Mouse (Mus musculus): ENCODE data around the gene Tango6.
"Not testable (repeated sequence)": the region's sequence is repeated elsewhere in the genome, so short reads cannot be mapped to it uniquely, and the experiment has no call there.

Gene Tango6

DNA sequence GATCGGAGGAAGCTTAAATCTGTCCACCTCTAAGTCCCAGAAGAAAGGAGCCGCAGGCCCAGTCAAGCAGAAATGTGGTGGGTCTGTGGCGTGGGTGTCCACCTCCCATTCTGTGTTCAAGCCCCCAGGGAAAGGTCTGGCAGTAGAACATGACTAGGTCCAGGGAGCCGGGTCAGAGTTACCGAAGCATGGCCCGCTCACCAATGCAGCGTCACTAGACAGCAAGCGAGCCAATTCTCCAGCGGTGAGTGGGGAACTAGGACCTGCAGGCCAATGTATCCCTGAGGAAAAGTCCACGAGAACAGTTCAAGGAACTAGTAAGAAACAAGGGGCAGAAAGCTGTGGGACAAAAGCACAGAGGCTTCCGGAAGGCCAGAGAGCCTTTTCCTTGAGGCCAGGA lies 201.2 kb downstream of the Tango6 start:
- DNase-seq: not testable (repeated sequence)

DNA sequence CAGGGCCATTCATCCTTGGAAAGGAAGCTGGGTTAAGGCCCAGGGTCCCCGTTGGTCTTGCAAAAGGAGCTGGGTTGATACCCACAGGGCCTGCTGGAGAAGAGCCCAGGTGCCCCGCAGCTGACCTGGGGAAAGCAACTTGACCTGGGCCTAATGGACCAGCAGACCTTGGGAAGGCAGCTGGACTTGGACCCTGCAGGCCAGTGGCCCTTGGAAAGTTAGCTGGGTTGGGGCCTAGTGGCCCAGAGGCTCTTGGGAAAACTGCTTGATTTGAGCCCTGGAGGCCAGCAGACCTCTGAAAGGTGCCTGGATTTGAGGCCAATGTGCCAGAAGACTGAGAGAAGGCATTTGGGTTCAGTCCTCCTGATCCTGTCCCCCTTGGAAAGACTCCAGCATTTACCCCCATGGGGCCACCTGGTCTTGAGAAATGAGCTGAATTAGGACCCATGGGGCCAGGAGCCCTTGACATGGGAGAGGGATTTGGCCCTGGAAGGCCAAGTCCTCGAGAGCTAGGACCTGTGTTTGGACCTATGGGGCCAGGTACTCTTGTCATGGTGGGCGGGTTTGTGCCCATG lies 202.0 kb downstream of the Tango6 start:
- not testable (repeated sequence) for DNase-seq

DNA sequence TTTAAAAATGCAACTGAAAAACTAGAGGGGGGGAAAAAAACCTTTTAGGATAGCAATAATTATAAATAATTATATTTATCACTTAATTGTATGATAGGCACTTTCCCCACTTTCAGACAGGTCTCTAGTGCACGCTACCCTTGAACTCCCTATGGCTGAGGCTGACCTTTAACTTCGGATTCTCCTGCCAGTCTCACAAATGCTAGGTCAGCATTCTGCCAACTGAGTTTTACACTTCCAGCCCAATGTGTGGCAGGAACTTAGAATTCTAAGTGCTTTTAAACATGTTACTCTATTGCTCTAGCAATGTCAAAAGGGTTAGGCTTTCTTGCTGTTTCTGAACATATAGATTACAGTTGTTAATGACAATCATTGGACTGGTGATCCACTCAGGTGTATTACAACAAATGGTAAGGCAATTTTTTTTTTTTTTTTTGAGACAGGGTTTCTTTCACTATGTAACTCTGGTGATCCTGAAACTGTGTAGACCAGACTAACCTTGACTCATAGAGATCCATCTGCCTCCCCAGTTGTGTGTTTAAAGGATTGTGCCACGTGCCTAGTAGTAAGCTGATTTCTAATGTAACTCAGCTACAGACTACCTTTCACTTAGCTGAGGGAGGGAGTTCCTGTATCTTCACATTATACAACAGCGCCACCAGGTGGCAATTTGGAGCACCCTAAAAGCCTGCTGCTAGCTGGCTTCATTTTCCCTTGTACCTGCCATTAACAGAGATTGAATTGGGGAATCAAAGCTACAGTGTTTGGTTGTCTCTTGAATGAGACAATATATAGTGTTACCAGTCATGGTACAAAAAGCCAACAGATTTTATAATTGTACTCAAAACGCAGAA lies 204.7 kb downstream of the Tango6 start:
- peak; percentile 65 for DNase-seq

DNA sequence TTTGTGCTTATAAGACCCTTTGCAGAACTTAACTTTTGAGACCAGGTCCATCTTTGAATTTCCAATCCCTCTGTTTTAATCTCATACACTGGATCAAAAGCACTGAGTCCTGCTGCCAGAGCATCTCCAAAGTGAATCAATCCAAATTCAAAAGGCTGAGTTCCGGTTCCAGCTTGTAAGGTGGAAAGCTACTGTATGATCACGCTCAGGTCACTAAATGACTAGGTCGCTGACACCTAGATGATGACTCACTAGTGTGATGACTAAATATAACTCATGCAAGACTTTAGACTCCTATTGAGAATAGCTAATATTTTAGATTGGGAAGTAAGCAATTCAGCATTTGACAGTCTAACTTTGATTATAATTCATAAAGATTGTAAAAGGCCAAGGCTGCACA lies 205.9 kb downstream of the Tango6 start:
- no peak for DNase-seq

DNA sequence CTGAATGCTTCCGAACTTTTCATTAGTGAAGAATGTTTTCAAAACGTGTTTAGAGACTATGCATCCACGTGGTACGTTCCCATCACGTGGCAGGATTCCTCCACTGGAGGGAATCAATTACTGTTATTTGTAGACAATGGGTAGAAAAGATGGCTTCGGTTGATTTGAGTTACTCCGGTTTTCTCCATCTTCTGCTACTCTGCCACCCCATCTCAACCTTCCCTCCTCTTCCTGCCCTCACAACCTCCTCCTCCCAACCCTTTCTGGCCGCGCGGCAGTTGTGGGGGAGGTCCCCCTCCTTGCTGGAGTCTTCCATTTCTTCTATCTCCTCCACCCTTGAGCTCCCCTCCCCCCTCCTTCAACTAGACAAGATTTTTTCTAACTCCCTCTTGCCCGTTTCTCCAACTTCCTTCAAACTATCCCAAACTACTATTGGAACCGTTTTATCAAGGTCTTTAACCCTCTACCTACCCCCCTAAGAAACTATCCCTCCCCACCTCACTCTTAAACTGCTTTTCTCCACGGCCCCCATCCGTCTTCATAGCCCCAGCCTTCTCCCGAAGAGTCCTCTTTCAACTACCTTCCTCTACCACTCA lies 209.4 kb downstream of the Tango6 start:
- DNase-seq: no peak

DNA sequence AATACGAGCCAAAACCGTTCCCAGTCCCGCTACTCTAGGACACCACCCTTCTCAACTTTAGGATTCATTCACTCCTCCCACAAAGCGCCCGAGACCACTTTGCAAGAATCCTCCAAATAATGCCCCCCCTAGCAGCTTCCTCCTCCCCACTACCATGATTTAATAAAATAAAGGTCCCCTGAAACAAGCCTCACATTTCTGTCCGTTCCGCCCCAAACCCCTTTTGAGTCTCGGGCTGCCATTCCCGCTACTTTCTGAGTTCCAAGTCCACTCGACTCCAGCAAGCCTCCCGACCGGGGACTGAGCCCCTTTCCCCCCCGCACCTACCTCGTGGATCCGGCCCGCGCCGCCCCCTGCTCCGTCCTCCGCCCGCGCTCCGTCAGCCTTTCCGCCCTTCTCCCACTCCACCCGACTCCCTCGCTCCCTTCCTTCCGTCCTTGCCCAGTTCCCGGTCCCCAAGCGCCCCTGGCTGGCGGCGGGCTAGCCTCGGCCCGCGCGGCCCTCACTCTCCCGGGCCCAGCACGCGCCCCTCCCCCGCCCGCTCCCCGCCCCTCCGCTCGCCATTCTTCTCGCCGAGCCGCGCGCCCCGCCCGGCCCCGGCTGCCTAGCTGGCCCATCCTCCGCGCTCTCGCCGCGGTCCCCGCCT lies 210.1 kb downstream of the Tango6 start:
- DNase-seq: no peak

DNA sequence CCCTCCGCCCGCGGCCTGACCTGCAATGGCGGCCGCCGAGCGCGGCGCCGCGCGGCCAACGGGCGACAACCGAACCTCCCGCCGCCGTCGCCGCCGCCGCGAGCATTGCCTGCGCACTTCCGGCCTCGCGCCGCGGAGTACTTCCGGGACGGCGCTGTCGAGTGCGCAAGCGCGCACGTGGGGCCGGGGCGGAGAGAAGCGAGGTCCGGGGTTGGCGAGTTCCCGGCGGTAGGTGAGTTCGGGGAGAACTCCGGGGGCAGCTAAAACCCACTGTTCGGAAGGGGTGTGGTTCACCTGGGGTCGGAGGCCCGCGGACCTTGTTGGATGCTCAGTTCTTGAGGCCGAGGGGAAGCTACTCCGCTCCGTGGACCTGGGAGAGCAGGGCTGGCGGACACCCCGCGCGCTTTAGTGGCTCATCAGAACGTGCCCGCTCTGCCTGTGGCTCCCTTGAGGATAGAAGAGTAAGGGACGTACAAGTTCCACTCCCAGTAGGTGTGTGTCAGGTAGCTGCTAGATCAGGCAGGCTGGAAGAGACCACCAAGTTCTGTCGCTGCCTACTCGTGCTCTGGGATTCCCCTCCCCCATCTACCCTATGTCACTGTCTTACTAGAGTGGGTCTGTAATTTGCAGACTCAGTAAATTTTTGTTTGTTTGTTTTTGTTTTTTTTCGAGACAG lies 210.8 kb downstream of the Tango6 start, which contains the start of gene Utp4:
TSS of gene Utp4 (plus strand) at position 156 of the 676 bp plus-strand sequence.
- peak; percentile 90 for DNase-seq

DNA sequence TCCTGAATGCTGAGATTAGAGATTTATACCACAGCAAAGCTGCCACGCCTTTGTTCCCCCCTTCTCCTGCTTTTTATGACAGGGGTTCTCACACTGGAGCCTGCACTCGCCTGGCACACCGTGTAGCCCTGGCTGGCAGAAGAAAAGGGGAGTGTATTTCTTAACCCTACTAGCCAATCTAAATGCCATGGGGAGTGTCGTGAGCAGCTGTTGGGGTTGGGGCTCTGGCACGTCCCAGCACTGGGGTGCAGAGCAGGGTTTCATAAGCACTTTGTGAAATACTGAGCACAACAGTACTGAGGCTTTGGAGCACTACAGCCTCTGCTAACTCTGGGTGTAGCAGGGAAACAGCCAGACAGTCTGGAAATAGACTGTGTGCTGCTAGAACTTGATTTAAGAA lies 216.6 kb downstream of the Tango6 start:
- DNase-seq: no peak
